Mouse (Mus musculus): ENCODE measurements around the gene Fyttd1.
"Not testable (repeated sequence)": the region's sequence is repeated elsewhere in the genome, so short reads cannot be mapped to it uniquely, and the experiment has no call there.

Gene Fyttd1

DNA sequence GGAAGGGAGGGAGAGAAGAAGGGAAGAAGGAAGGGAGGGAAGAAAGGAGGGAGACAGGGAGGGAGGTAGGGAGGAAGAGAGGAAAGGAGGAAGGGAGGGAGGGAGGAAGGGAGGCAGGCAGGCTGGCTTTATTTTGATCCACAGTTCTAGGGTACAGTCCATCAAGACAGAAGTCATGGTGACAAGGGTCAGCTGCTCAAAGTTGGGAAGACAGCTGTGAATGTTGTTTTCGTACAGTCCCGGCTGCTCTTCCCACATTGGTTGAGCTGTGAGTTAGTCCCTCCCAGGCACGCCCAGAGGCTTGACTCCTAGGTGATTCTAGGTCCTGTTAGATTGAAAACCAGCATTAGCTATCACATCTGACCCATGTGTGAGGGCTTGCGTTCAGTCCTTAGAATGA lies 62.4 kb downstream of the Fyttd1 start:
- not testable (repeated sequence) for ATAC-seq (ENCODE audit: insufficient number of reproducible peaks, low FRiP score, low TSS enrichment)

DNA sequence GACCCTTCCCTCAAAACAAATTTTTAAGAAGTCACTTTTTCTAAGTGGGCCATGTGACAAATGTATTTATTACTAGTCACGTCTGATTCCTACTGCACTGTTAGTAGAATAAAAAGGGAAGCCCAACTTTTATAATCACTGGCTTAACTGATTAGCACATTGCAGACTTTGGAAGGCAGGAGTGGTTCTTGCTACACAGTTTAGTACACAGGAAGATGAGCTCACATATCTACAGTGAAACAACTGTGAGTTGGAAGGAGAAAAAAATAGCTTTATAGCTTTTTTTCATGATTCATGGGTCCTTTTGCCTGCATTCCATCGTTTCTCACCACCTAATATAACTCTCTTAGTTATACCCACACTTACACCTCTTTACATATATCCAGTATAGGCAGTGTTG lies 63.9 kb downstream of the Fyttd1 start:
- not testable (repeated sequence) for ATAC-seq (ENCODE audit: insufficient number of reproducible peaks, low FRiP score, low TSS enrichment)

DNA sequence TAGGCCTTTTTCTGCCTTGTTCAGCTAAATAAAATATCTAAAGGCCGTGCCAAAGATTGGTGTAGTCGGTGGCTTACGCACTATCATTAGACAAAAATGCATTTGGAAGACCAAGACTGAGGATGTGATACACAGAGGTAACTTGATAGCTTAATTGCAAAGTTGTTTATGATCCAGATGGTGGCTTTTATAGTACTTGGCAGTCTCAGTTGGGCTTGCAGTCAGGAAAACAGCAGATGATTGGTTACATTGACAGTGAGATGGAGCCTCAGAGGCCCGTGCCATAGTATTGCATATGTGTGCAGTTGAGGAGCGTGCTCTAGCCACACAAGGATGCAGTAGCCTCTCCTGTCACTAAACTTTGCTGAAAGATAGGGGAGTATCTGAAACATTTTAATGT lies 65.4 kb downstream of the Fyttd1 start:
- no peak for ATAC-seq (ENCODE audit: insufficient number of reproducible peaks, low FRiP score, low TSS enrichment)

DNA sequence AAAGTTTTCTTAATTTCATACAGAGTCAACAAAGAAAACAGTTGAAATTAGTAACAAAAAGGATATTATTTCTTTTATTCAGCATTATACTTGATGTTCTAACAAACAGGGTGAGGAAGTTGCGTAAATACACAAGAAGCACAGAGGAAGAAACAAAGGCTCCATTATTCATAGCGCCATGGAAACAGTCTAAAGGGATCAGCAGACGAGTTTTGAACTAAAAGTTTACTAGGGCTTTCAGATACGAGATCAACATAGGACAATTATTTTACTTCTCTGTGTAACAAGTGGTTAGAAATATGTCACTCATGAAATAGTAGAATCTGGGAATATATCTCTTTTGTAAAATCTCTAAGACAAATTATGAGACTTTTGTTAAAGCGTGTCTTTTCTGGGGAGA lies 68.1 kb downstream of the Fyttd1 start:
- ATAC-seq (ENCODE audit: insufficient number of reproducible peaks, low FRiP score, low TSS enrichment) = no peak

DNA sequence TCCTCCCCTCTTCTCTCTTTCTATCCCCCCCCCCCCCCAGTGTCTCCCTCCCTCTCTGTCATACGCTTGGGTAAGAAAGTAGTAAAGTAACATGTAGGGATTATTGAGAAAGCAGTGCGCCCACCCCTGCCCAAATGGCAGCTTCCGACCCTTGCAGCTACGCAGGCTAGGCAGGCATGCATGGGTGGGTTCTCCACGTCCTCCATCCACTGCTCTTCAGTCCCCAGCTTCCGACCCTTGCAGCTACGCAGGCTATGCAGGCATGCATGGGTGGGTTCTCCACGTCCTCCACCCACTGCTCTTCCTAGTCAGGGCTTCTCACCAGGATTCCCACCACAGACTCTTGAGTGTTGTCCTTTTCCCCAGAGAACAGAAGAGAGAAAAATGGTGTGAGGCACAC lies 70.7 kb downstream of the Fyttd1 start:
- ATAC-seq (ENCODE audit: insufficient number of reproducible peaks, low FRiP score, low TSS enrichment) = no peak

DNA sequence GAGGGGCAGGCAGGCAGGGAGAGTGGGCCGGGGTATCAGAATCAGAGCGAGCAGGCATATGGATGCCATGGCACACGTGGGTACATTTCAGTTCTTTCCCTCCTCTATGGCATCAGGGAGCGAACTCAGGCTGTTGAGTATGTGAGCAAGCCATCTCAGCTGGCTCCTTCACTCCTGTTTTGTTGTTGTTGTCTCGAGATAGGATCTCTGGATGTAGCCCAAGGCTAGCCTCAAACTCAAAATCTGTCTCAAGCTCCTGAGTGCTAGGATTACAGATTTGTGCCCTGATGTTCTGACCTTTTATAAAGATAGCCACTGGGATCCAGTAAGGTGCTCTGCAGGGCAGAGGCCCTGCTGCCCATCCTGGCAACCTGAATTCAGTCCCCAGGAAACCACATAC lies 71.4 kb downstream of the Fyttd1 start:
- no peak for ATAC-seq (ENCODE audit: insufficient number of reproducible peaks, low FRiP score, low TSS enrichment)

DNA sequence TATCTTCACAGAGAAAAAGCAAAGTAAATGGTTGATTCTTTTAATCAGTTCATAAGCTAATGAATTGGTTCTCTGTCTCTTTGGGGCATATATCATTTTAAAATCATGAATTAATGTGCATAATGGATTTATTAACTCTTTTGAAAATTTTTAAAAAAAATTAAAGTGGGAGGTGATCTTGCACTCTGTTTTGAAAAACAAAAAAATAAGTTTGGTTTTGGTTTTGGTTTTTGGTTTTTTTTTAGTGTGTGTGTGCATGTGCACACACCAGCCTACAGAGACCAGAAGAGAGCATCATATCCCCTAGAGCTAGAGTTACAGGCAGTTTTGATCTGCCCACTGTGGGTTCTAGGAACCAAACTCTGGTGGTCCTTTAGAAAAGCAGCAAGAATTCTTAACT lies 72.0 kb downstream of the Fyttd1 start:
- ATAC-seq (ENCODE audit: insufficient number of reproducible peaks, low FRiP score, low TSS enrichment) = no peak

DNA sequence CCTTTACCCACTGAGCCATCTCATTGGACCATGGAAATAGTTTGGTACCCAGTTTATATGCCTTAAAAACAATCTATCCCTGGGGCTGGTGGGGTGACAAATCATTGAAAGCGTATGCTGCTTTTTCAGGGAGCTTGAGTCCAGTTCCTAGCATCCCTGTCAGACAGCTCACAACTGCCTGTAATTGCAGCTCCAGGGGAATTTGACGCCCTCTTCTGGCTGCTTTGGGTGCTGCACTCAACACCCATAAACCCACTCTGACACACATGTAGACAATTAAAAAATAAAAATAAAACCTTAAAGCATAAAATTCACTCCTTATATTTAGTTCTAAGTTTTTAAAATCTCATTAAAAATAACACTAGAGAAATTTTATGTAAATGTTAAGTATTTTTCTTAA lies 73.8 kb downstream of the Fyttd1 start:
- no peak for ATAC-seq (ENCODE audit: insufficient number of reproducible peaks, low FRiP score, low TSS enrichment)

DNA sequence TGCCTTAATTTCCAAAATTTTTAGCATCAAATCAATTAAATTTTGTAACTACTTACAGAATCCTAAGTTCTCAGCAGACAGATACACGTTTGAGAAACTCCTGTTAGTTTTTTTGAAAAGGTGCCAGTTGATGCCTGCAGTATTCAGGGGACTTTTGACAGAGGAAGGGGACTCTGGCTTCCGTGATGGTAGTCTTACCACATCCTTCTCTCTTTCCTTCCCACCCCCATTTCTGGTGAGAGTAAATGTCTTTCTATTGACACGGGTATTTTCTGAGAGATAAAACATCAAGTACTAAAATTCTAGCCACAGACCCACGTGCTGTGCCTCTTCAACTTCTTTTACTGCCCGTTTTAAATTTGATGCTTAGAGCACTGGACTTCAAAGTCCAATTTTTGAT lies 76.5 kb downstream of the Fyttd1 start:
- ATAC-seq (ENCODE audit: insufficient number of reproducible peaks, low FRiP score, low TSS enrichment) = no peak

DNA sequence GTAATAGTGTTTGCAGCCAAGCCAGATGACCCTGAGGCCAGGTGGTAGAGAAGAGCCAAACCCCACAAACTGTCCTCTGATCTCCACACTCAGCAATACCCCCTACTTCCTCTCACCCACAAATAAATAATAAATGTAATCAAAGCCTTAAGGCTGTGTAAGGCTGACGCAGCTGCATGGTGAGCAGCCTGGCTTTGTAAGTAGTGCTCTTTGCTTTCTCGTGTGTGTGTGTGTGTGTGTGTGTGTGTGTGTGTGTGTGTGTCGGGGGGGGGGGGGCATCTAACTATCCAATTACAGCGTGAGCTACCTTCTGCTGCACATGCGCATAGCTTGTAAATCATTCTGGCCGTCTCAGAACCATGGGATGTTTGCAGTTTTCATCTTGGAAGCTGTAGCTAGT lies 77.0 kb downstream of the Fyttd1 start:
- no peak for ATAC-seq (ENCODE audit: insufficient number of reproducible peaks, low FRiP score, low TSS enrichment)

DNA sequence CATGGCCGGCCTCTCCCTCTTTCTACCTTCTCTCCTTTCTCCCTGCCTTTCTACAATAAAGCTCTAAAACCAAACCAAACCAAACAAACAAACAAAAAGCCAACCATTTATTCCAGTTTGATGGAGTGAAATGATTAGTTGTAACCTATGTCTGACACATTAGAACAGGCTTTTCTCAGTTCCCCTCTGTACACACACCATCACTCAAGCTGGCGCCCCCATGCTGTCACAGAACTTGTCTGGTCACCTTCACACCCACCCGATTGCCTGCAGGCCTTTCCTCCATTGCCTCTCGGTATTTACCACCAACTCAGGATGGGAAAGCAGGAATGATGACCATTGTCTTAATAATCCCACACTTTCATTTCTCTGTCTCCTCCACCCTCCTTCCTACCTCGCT lies 79.6 kb downstream of the Fyttd1 start:
- no peak for ATAC-seq (ENCODE audit: insufficient number of reproducible peaks, low FRiP score, low TSS enrichment)

Measured in cerebellum, adult (tissue).